Mouse (Mus musculus) liver, adult 2 months (tissue): ENCODE data around the gene Ptgir.
A peak's percentile ranks its signal among the peaks of the same experiment; 100 is the strongest.

ENCODE experiments used
- CTCF ChIP-seq: fragments of 200-500 bp; IDR thresholded peaks from 2 replicates; pipeline ENCODE4 v1.5.1; 2011; ENCODE audit warnings: low read depth, low read length, control low read depth
- POLR2A ChIP-seq: fragments of 200-500 bp; IDR thresholded peaks from 2 replicates; pipeline ENCODE4 v1.6.1; 2011; ENCODE audit warnings: low read length, control low read depth; ENCODE audit not compliant: insufficient read depth; ENCODE audit errors: extremely low read depth

DNA sequence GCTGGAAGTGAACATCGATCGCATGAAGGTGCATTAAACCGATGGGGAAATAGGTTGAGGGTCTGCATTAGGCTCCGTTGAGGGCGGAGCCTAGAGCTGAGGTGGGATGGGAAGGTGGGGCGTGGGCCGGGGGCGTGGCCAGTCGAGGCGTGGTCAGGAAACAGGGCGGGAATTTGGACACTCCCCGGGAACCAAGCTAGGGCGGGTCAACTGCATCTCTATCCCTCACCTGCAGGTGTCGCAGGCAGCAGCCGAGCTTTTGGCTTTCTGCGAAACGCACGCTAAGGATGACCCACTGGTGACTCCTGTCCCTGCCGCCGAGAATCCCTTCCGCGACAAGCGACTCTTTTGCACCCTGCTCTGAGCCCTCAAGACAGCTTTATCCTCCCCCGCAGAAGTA is 11.3 kb upstream of the Ptgir start:
- TF ChIP-seq CTCF (peak; percentile 93), POLR2A (no peak)
